Mouse (Mus musculus): ENCODE measurements around the gene Hoxa11. TPM values are rescaled to one million over a fixed set of nuclear protein-coding genes. Genes with fewer than 3 reads are reported as not detected.

Gene Hoxa11
- polyA plus RNA-seq, 1 experiment from 2014 or later: 1.7 TPM

- H3K4me3 ChIP-seq: peak overlapping the region; percentile 15; the same call in 1 of the 2 replicates
- peaks cover 20% of the 10 kb centered on the region for H3K4me1 ChIP-seq
- no peak overlapping the region for H3K27ac ChIP-seq
- H3K9me3 ChIP-seq: no peaks in the 10 kb centered on the region
- H3K27me3 ChIP-seq (ENCODE audit: insufficient read depth, poor library complexity, severe bottlenecking): peaks cover 100% of the 10 kb centered on the region
- DNase-seq (ENCODE audit: low spot score): no peak
- H3K36me3 ChIP-seq: no peaks in the 10 kb centered on the region
- WGBS: 2% methylated on average over 24 of the region's 24 CpGs
Measured at GRCm38 (mm10) chr6:52223939-52224760, 21.5 kb downstream of the Hoxa11 start.

GRCm38 (mm10) chr6:52222729-52223128 lies 22.9 kb downstream of the Hoxa11 start:
- H3K27me3 ChIP-seq (ENCODE audit: insufficient read depth, poor library complexity, severe bottlenecking): peaks cover 100% of the 10 kb centered on the region

DNA sequence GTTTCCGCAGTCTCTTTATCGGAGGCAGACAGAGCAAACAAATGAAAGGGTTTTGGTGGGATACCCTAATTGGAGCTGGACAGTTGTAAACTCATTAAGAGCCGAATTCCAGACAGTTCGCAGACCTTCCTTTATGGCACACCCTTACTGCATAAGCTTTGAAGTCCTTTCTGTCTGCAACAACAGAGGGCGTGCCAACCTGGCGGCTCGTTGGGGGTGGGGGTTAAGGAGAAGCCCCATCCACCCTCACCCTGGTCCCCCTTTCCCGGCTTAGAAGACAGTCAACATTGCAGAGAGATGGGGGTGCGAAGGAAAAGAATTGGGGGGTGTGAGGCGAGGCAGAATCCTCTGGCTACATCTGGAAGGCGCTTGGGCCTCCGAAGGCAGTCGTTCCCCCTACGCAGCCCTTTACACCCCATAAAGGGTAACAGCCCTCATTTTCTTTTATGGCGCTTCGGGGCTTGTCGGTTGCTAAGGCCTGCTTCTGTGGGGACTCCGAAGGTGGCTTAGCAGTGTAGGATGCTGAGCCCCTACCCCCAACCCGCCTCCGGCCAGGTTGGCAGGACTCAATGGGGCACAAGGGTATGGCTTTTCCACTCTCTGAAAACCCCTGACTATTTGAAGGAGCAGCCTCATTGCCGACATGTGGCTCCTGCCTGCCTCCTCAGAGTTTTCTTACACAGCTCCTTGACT lies 23.5 kb downstream of the Hoxa11 start:
- peaks cover 23% of the 10 kb centered on the region for H3K4me1 ChIP-seq
- DNase-seq (ENCODE audit: low spot score): no peak

More at GRCm38 (mm10) chr6:52222729-52223128, 22.9 kb downstream of the Hoxa11 start:
- Histone ChIP-seq H3K27ac (no peak overlapping the region), H3K36me3 (no peaks in the 10 kb centered on the region), H3K4me1 (peaks cover 17% of the 10 kb centered on the region), H3K4me3 (no peak overlapping the region), H3K9me3 (no peaks in the 10 kb centered on the region)
- WGBS: 9% methylated on average over 13 of the region's 13 CpGs
- DNase-seq (ENCODE audit: low spot score): no peak

DNA sequence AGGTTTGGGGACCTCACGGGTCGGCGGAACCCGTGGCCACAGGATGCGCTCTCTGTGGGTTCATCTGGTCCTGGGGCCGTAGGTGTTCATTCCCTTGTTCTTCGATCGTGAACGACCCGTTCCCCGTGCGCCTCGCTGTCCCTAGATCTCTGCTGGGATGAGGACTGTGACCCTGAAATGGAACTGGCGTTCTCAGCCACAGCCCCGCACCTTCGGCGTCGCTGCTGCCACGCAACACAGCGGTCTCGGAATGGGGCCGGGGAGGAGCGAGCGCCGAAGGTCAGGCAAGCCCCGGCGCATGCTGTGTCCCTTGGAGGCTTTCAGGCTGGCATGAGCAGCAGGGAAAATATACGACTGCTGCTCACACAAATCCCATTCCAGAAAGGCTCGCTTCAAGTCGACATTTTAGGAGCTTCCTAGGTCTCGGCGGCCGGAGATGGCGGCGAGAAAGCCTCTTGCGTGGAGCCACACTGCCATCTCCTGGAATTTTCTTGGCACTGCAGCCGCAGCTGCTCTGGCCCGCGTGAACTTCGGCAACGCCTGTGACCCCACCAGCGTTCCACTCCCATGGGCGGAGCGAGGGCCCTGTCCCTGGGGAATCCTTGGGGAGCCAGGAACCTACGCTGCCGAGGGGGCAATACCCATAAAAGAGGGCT lies 24.1 kb downstream of the Hoxa11 start, which contains the start of gene Hoxa7:
TSS of gene Hoxa7 (minus strand) at position 518 of the 656 bp plus-strand sequence.
- H3K27me3 ChIP-seq (ENCODE audit: insufficient read depth, poor library complexity, severe bottlenecking): peaks cover 100% of the 10 kb centered on the region
- no peak for DNase-seq (ENCODE audit: low spot score)
- H3K27ac ChIP-seq: no peak within 1 kb of the TSS
- peaks cover 28% of the 10 kb centered on the region for H3K4me1 ChIP-seq
- no peaks in the 10 kb centered on the region for H3K9me3 ChIP-seq
- peak within 1 kb of the TSS; percentile 57 for H3K4me3 ChIP-seq
- under 1% methylated on average over 46 of the region's 46 CpGs for WGBS
- no peaks in the 10 kb centered on the region for H3K36me3 ChIP-seq

More for the DNA sequence above, 23.5 kb downstream of the Hoxa11 start:
- Histone ChIP-seq H3K36me3 (no peaks in the 10 kb centered on the region), H3K27me3 (ENCODE audit: insufficient read depth, poor library complexity, severe bottlenecking) (peaks cover 100% of the 10 kb centered on the region), H3K9me3 (no peaks in the 10 kb centered on the region), H3K4me3 (peak overlapping the region; percentile 57), H3K27ac (no peak overlapping the region)
- 5% methylated on average over 21 of the region's 21 CpGs for WGBS

- H3K27ac ChIP-seq: no peak overlapping the region
Measured at GRCm38 (mm10) chr6:52220865-52221310, 24.7 kb downstream of the Hoxa11 start.

GRCm38 (mm10) chr6:52220003-52220864 lies 25.4 kb downstream of the Hoxa11 start:
- WGBS: 11% methylated on average over 32 of the region's 32 CpGs
- H3K27me3 ChIP-seq (ENCODE audit: insufficient read depth, poor library complexity, severe bottlenecking): peaks cover 100% of the 10 kb centered on the region
- peaks cover 26% of the 10 kb centered on the region for H3K4me1 ChIP-seq

More at GRCm38 (mm10) chr6:52220865-52221310, 24.7 kb downstream of the Hoxa11 start:
- WGBS: 6% methylated on average over 12 of the region's 12 CpGs
- Histone ChIP-seq H3K9me3 (no peaks in the 10 kb centered on the region), H3K27me3 (ENCODE audit: insufficient read depth, poor library complexity, severe bottlenecking) (peaks cover 100% of the 10 kb centered on the region), H3K4me1 (peaks cover 27% of the 10 kb centered on the region), H3K36me3 (no peaks in the 10 kb centered on the region), H3K4me3 (peak overlapping the region; percentile 57)
- DNase-seq (ENCODE audit: low spot score): no peak

GRCm38 (mm10) chr6:52219234-52219942 lies 26.2 kb downstream of the Hoxa11 start:
- H3K4me1 ChIP-seq: peaks cover 26% of the 10 kb centered on the region
- H3K36me3 ChIP-seq: no peaks in the 10 kb centered on the region
- H3K4me3 ChIP-seq: no peak overlapping the region
- DNase-seq (ENCODE audit: low spot score): no peak
- peaks cover 100% of the 10 kb centered on the region for H3K27me3 ChIP-seq (ENCODE audit: insufficient read depth, poor library complexity, severe bottlenecking)
- H3K9me3 ChIP-seq: no peaks in the 10 kb centered on the region
- H3K27ac ChIP-seq: no peak overlapping the region
- WGBS: 20% methylated on average over 9 of the region's 9 CpGs

More at GRCm38 (mm10) chr6:52220003-52220864, 25.4 kb downstream of the Hoxa11 start:
- no peak for DNase-seq (ENCODE audit: low spot score)
- no peak overlapping the region for H3K4me3 ChIP-seq
- no peaks in the 10 kb centered on the region for H3K36me3 ChIP-seq
- no peaks in the 10 kb centered on the region for H3K9me3 ChIP-seq
- no peak overlapping the region for H3K27ac ChIP-seq

- DNase-seq (ENCODE audit: low spot score): no peak
- Histone ChIP-seq H3K9me3 (no peaks in the 10 kb centered on the region), H3K4me3 (no peak overlapping the region), H3K36me3 (no peaks in the 10 kb centered on the region), H3K27ac (no peak overlapping the region), H3K27me3 (ENCODE audit: insufficient read depth, poor library complexity, severe bottlenecking) (peaks cover 100% of the 10 kb centered on the region), H3K4me1 (peaks cover 26% of the 10 kb centered on the region)
- WGBS: 8% methylated on average over 14 of the region's 14 CpGs
Measured at GRCm38 (mm10) chr6:52218643-52219215, 26.9 kb downstream of the Hoxa11 start.

GRCm38 (mm10) chr6:52217895-52218642 lies 27.5 kb downstream of the Hoxa11 start:
- peaks cover 100% of the 10 kb centered on the region for H3K27me3 ChIP-seq (ENCODE audit: insufficient read depth, poor library complexity, severe bottlenecking)
- H3K4me1 ChIP-seq: peaks cover 27% of the 10 kb centered on the region
- DNase-seq (ENCODE audit: low spot score): peak; percentile 71
- no peaks in the 10 kb centered on the region for H3K36me3 ChIP-seq
- no peaks in the 10 kb centered on the region for H3K9me3 ChIP-seq
- WGBS: 3% methylated on average over 23 of the region's 23 CpGs
- no peak overlapping the region for H3K27ac ChIP-seq
- peak overlapping the region; percentile 42 for H3K4me3 ChIP-seq

- no peaks in the 10 kb centered on the region for H3K9me3 ChIP-seq
- H3K27ac ChIP-seq: no peak overlapping the region
- H3K4me3 ChIP-seq: peak overlapping the region; percentile 42
- no peak for DNase-seq (ENCODE audit: low spot score)
- 1% methylated on average over 24 of the region's 25 CpGs for WGBS
- H3K36me3 ChIP-seq: no peaks in the 10 kb centered on the region
- H3K4me1 ChIP-seq: peaks cover 32% of the 10 kb centered on the region
- peaks cover 100% of the 10 kb centered on the region for H3K27me3 ChIP-seq (ENCODE audit: insufficient read depth, poor library complexity, severe bottlenecking)
Measured at GRCm38 (mm10) chr6:52217459-52217768, 28.2 kb downstream of the Hoxa11 start.

Measured in heart, embryonic 10.5 days (tissue).